Mouse (Mus musculus) heart, adult 2 months (tissue): ENCODE results near the gene AC140267.1.

Source experiments
- CTCF ChIP-seq: fragments of 200-600 bp; IDR thresholded peaks from 2 replicates; pipeline ENCODE4 v1.8.1; 2022; ENCODE audit warnings: antibody characterized with exemption, mild to moderate bottlenecking, moderate library complexity
- EP300 ChIP-seq: fragments of 200-500 bp; IDR thresholded peaks from 2 replicates; pipeline ENCODE4 v1.6.1; 2011; ENCODE audit warnings: low read depth, low read length, control low read depth; ENCODE audit not compliant: insufficient read depth

- TF ChIP-seq CTCF (peak; percentile 28), EP300 (peak; percentile 29; the same call in 1 of the 2 replicates)
These were observed 1.7 kb upstream of the AC140267.1 start, which contains the start of gene Mief1 for GRCm38 (mm10) chr15:80233733-80234509.
